Mouse (Mus musculus) testis, adult 2 months (tissue): ENCODE results near the gene Bmper. TPM values are rescaled to one million over a fixed set of nuclear protein-coding genes. Genes with fewer than 3 reads are reported as not detected.

ENCODE experiments used
- H3K27ac ChIP-seq: fragments of 200-500 bp; 2 replicates; pipeline ENCODE4 v1.5.1; 2012; ENCODE audit warnings: low read depth, low read length; ENCODE audit not compliant: control insufficient read depth, insufficient read depth
- H3K27me3 ChIP-seq: fragments of 200-500 bp; 2 replicates; pipeline ENCODE4 v1.6.1; 2012; ENCODE audit warnings: mild to moderate bottlenecking, low read length, moderate library complexity; ENCODE audit not compliant: control insufficient read depth, insufficient read depth
- H3K36me3 ChIP-seq: fragments of 200-500 bp; 2 replicates; pipeline ENCODE4 v1.6.1; 2012; ENCODE audit warnings: mild to moderate bottlenecking, low read length; ENCODE audit not compliant: control insufficient read depth, insufficient read depth
- H3K4me1 ChIP-seq: fragments of 200-500 bp; 2 replicates; pipeline ENCODE4 v1.6.1; 2012; ENCODE audit warnings: low read length; ENCODE audit not compliant: control insufficient read depth, insufficient read depth
- H3K4me3 ChIP-seq: fragments of 200-500 bp; 2 replicates; pipeline ENCODE4 v1.5.1; 2012; ENCODE audit warnings: low read depth, mild to moderate bottlenecking, low read length, moderate library complexity, mixed read lengths; ENCODE audit not compliant: control insufficient read depth
- CTCF ChIP-seq: fragments of 200-500 bp; IDR thresholded peaks from 2 replicates; pipeline ENCODE4 v1.5.1; 2012; ENCODE audit warnings: low read depth, mild to moderate bottlenecking, inconsistent platforms, low read length, moderate library complexity; ENCODE audit not compliant: control insufficient read depth, insufficient read depth, insufficient replicate concordance
- POLR2A ChIP-seq: fragments of 200-500 bp; IDR thresholded peaks from 2 replicates; pipeline ENCODE4 v1.6.1; 2012; ENCODE audit warnings: low read depth, mild to moderate bottlenecking, inconsistent platforms, low read length, moderate library complexity; ENCODE audit not compliant: control insufficient read depth
- polyA plus RNA-seq: library from polyadenylated mRNA; depleted of rRNA; stranded (reverse); fragments of >200 nt; gene quantifications from 2 replicates; pipeline ENCODE4 v1.2.3, GENCODE M21; 2012

Bmper gene
- polyA plus RNA-seq, 1 experiment, result 0.30 TPM

GRCm38 (mm10) chr9:23268609-23269008, 45.7 kb downstream of the Bmper start:
- Histone ChIP-seq H3K27me3 (no peaks in the 10 kb centered on the region), H3K4me1 (no peaks in the 10 kb centered on the region), H3K4me3 (no peak overlapping the region), H3K27ac (no peak overlapping the region), H3K36me3 (no peaks in the 10 kb centered on the region)
- no peak for TF ChIP-seq POLR2A
- TF ChIP-seq CTCF, result no peak

- H3K4me1 ChIP-seq, result no peaks in the 10 kb centered on the region
- H3K27ac ChIP-seq, result no peak overlapping the region
- no peak overlapping the region for H3K4me3 ChIP-seq
- no peaks in the 10 kb centered on the region for H3K36me3 ChIP-seq
- H3K27me3 ChIP-seq, result no peaks in the 10 kb centered on the region
- TF ChIP-seq CTCF (no peak), POLR2A (no peak)
Measured at GRCm38 (mm10) chr9:23269087-23269486, 46.2 kb downstream of the Bmper start.

- Histone ChIP-seq H3K27me3 (no peaks in the 10 kb centered on the region), H3K4me1 (no peaks in the 10 kb centered on the region), H3K36me3 (no peaks in the 10 kb centered on the region), H3K27ac (no peak overlapping the region), H3K4me3 (no peak overlapping the region)
- TF ChIP-seq POLR2A (no peak), CTCF (no peak)
Measured at GRCm38 (mm10) chr9:23276244-23276643, 53.4 kb downstream of the Bmper start.

- H3K36me3 ChIP-seq, result no peaks in the 10 kb centered on the region
- TF ChIP-seq CTCF (no peak), POLR2A (no peak)
- H3K4me1 ChIP-seq, result no peaks in the 10 kb centered on the region
- H3K27me3 ChIP-seq, result no peaks in the 10 kb centered on the region
- H3K27ac ChIP-seq, result no peak overlapping the region
- H3K4me3 ChIP-seq, result no peak overlapping the region
Measured at GRCm38 (mm10) chr9:23284940-23285460, 62.1 kb downstream of the Bmper start.

- Histone ChIP-seq H3K4me3 (no peak overlapping the region), H3K36me3 (no peaks in the 10 kb centered on the region), H3K27ac (no peak overlapping the region), H3K4me1 (no peaks in the 10 kb centered on the region), H3K27me3 (no peaks in the 10 kb centered on the region)
- no peak for TF ChIP-seq POLR2A
- no peak for TF ChIP-seq CTCF
Measured at GRCm38 (mm10) chr9:23293574-23293973, 70.7 kb downstream of the Bmper start.

GRCm38 (mm10) chr9:23295569-23295968, 72.7 kb downstream of the Bmper start:
- Histone ChIP-seq H3K27ac (no peak overlapping the region), H3K4me3 (no peak overlapping the region), H3K36me3 (no peaks in the 10 kb centered on the region), H3K4me1 (no peaks in the 10 kb centered on the region), H3K27me3 (no peaks in the 10 kb centered on the region)
- no peak for TF ChIP-seq CTCF
- no peak for TF ChIP-seq POLR2A

- Histone ChIP-seq H3K4me3 (no peak overlapping the region), H3K36me3 (no peaks in the 10 kb centered on the region), H3K27me3 (no peaks in the 10 kb centered on the region), H3K4me1 (no peaks in the 10 kb centered on the region), H3K27ac (no peak overlapping the region)
- TF ChIP-seq CTCF (no peak), POLR2A (no peak)
Measured at GRCm38 (mm10) chr9:23297491-23298170, 74.8 kb downstream of the Bmper start.
